Mouse (Mus musculus): ENCODE data around the gene Ankra2. TPM values are rescaled to one million over a fixed set of nuclear protein-coding genes. Genes with fewer than 3 reads are reported as not detected.

The Ankra2 gene
- polyA plus RNA-seq, 1 experiment from 2014 or later: 23.6 TPM

DNA sequence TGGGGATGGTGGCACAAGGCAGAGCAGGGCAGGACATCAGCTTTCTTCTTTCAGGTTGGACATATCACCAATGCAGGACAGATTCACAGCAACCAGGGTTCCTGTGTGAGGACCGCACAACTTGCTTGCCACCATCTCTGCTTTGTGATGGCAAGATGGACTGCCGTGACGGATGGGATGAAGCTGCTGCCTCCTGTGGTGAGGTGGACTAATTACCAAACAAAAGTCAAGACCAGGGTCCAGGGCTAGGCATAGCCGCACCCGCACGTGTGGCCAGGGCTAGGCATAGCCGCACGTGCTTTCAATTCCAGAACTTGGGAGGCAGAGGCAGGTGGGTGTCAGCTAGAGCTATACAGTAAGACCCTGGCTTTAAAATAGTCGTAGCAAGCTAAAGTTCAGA lies 42.4 kb downstream of the Ankra2 start:
- Histone ChIP-seq H3K9ac (ENCODE audit: low read depth, low read length) (no peak overlapping the region), H3K4me2 (ENCODE audit: low read length) (no peak overlapping the region), H3K4me1 (replicated peaks; ENCODE audit: insufficient read depth, low read length) (no peaks in the 10 kb centered on the region), H3K27me3 (ENCODE audit: insufficient read depth, low read length) (no peaks in the 10 kb centered on the region), H3K27ac (no peak overlapping the region), H3K4me3 (replicated peaks; ENCODE audit: low read depth, low read length) (no peak overlapping the region), H3K9me3 (replicated peaks; ENCODE audit: low read length) (no peaks in the 10 kb centered on the region), H3K36me3 (ENCODE audit: insufficient read depth, low read length) (peaks cover 16% of the 10 kb centered on the region)
- no peak for TF ChIP-seq CTCF (IDR thresholded peaks at IDR 0.05; ENCODE audit: low read depth)
- DNase-seq (ENCODE audit: low spot score) (no peak), ATAC-seq (replicated peaks; ENCODE audit: low FRiP score, low read depth) (no peak)
- 90% methylated on average over 9 of the region's 9 CpGs for WGBS

DNA sequence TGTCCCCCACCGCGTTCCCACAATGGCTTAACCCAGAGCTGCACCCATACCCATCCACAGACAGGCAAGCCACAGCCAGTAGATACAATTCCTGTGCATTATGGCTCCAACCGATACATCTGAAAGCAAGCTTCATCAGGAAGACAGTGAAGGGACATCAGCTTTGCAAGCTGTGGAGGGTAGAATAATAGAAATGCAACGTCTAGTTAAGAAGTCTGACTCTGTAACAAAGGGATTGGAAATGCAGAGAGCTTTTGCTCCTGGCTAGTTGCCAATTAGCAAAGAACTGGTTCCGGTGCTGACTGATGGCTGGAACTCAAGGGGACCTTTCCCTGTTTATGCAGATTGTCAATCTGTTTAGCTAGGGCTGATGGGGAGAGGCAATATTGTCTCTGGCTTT lies 43.5 kb downstream of the Ankra2 start:
- no peak for TF ChIP-seq CTCF (IDR thresholded peaks at IDR 0.05; ENCODE audit: low read depth)
- peak; percentile 37 for DNase-seq (ENCODE audit: low spot score)
- WGBS: 40% methylated on average over 5 of the region's 5 CpGs

DNA sequence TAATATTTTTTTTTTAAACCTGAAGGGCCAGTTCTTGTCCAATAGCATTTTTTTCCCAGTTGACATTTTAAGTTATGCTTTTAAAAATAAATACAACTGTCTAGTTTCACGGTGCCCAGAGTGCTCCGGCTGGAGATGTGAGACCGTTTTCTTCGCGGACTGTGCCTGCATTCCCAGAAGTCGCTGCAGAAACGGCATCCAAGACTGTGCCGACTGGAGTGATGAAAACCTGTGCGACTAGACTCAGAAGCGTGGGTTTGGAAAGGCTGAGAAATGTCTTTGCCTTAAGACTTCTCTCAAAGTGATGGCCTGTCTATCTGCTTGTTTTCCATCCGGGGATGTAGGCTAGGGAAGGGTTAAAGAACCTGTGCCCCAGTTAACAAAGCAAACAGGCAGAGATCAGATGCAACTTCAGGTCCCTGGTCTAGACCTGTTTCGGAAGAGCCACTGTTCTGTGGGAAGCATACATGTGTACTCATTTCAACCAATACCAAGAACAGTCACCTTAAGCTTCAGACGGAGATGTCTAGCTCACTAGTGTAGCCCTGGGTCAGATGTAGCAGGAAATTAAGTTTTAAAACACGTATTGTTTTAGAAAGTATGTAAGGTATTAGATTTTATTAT lies 44.1 kb downstream of the Ankra2 start:
- Histone ChIP-seq H3K4me2 (ENCODE audit: low read length) (no peak overlapping the region), H3K27ac (no peak overlapping the region), H3K9ac (ENCODE audit: low read depth, low read length) (no peak overlapping the region), H3K9me3 (replicated peaks; ENCODE audit: low read length) (no peaks in the 10 kb centered on the region), H3K4me1 (replicated peaks; ENCODE audit: insufficient read depth, low read length) (no peaks in the 10 kb centered on the region), H3K27me3 (ENCODE audit: insufficient read depth, low read length) (no peaks in the 10 kb centered on the region), H3K4me3 (replicated peaks; ENCODE audit: low read depth, low read length) (no peak overlapping the region), H3K36me3 (ENCODE audit: insufficient read depth, low read length) (peaks cover 32% of the 10 kb centered on the region)
- DNase-seq (ENCODE audit: low spot score) (no peak), ATAC-seq (replicated peaks; ENCODE audit: low FRiP score, low read depth) (no peak)
- 34% methylated on average over 14 of the region's 14 CpGs for WGBS
- TF ChIP-seq CTCF (IDR thresholded peaks at IDR 0.05; ENCODE audit: low read depth): no peak

More for the DNA sequence above, 43.5 kb downstream of the Ankra2 start:
- H3K4me3 ChIP-seq (replicated peaks; ENCODE audit: low read depth, low read length): no peak overlapping the region
- peaks cover 27% of the 10 kb centered on the region for H3K36me3 ChIP-seq (ENCODE audit: insufficient read depth, low read length)
- no peaks in the 10 kb centered on the region for H3K4me1 ChIP-seq (replicated peaks; ENCODE audit: insufficient read depth, low read length)
- no peak overlapping the region for H3K9ac ChIP-seq (ENCODE audit: low read depth, low read length)
- no peaks in the 10 kb centered on the region for H3K9me3 ChIP-seq (replicated peaks; ENCODE audit: low read length)
- H3K27me3 ChIP-seq (ENCODE audit: insufficient read depth, low read length): no peaks in the 10 kb centered on the region
- no peak overlapping the region for H3K4me2 ChIP-seq (ENCODE audit: low read length)
- no peak overlapping the region for H3K27ac ChIP-seq
- ATAC-seq (replicated peaks; ENCODE audit: low FRiP score, low read depth): no peak

DNA sequence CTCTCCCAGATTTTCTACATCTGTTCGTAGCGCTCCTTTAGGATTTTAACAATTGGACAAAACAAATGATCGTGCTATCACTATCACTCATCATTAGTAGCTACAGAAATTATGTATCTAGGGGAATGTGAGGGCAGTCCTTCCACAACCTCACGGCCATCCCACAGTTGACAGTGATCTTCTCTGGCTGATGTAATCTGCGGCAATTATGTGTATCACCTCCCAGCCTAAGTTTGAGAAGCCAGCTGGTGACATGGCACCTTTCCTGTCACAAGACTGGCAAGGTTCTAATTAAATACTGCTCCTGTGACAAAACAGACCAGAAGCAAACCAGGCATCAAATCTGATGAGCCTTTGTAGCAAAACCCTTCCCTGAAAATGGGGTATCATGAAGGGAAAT lies 45.1 kb downstream of the Ankra2 start:
- H3K4me1 ChIP-seq (replicated peaks; ENCODE audit: insufficient read depth, low read length): no peaks in the 10 kb centered on the region
- no peaks in the 10 kb centered on the region for H3K9me3 ChIP-seq (replicated peaks; ENCODE audit: low read length)
- no peak overlapping the region for H3K4me3 ChIP-seq (replicated peaks; ENCODE audit: low read depth, low read length)
- no peak for TF ChIP-seq CTCF (IDR thresholded peaks at IDR 0.05; ENCODE audit: low read depth)
- no peak for DNase-seq (ENCODE audit: low spot score)
- ATAC-seq (replicated peaks; ENCODE audit: low FRiP score, low read depth): no peak
- no peak overlapping the region for H3K27ac ChIP-seq
- H3K27me3 ChIP-seq (ENCODE audit: insufficient read depth, low read length): no peaks in the 10 kb centered on the region
- no peak overlapping the region for H3K9ac ChIP-seq (ENCODE audit: low read depth, low read length)
- no peak overlapping the region for H3K4me2 ChIP-seq (ENCODE audit: low read length)
- WGBS: 80% methylated on average over 5 of the region's 5 CpGs
- peaks cover 41% of the 10 kb centered on the region for H3K36me3 ChIP-seq (ENCODE audit: insufficient read depth, low read length)

DNA sequence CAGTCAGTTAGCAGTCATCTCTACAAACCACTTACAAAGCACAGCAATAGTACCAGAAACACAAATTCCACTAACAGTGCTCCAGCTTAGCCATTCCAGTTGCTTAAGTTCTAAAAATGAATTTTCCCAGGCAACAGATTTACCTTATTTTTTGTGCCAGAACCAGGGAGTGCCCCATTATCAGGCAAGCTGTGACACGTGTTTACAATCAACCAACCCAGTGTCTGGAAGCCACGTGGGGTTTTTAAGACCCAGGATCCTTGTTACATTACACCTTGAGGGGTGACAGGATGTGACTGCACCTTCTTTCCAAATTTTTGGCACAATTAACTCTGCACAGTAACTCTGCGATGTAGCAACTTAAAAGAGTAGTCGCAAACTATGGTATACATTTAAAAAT lies 45.9 kb downstream of the Ankra2 start:
- Histone ChIP-seq H3K4me2 (ENCODE audit: low read length) (no peak overlapping the region), H3K36me3 (ENCODE audit: insufficient read depth, low read length) (peaks cover 44% of the 10 kb centered on the region), H3K9me3 (replicated peaks; ENCODE audit: low read length) (no peaks in the 10 kb centered on the region)

DNA sequence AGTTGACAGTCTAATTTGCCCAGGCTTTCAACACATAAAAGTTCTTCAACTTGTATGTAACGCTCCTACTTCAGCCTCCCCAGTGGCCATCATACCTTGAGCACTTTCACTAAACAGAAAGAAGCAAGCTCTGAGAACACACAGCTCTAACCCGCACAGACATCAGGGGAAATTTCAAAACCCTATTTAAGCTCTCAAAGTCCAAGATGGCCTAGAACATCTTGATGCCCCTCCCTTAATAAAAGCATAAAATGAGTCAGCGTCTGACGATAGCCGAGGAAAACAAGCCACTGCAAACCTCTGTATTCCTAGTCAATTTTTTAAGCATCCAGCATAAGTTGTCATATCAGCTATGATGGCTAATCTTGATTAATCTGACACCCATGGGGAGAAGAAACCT lies 48.7 kb downstream of the Ankra2 start:
- TF ChIP-seq CTCF (IDR thresholded peaks at IDR 0.05; ENCODE audit: low read depth): no peak
- Histone ChIP-seq H3K36me3 (ENCODE audit: insufficient read depth, low read length) (peaks cover 44% of the 10 kb centered on the region), H3K27me3 (ENCODE audit: insufficient read depth, low read length) (no peaks in the 10 kb centered on the region), H3K9me3 (replicated peaks; ENCODE audit: low read length) (no peaks in the 10 kb centered on the region), H3K4me3 (replicated peaks; ENCODE audit: low read depth, low read length) (no peak overlapping the region), H3K4me1 (replicated peaks; ENCODE audit: insufficient read depth, low read length) (peaks cover 7% of the 10 kb centered on the region; the same call in 1 of the 2 replicates), H3K27ac (no peak overlapping the region), H3K4me2 (ENCODE audit: low read length) (no peak overlapping the region), H3K9ac (ENCODE audit: low read depth, low read length) (no peak overlapping the region)
- WGBS: 91% methylated on average over 5 of the region's 5 CpGs
- DNase-seq (ENCODE audit: low spot score) (no peak), ATAC-seq (replicated peaks; ENCODE audit: low FRiP score, low read depth) (no peak)

More for the DNA sequence above, 45.9 kb downstream of the Ankra2 start:
- H3K4me1 ChIP-seq (replicated peaks; ENCODE audit: insufficient read depth, low read length): no peaks in the 10 kb centered on the region
- no peak for DNase-seq (ENCODE audit: low spot score)
- H3K4me3 ChIP-seq (replicated peaks; ENCODE audit: low read depth, low read length): no peak overlapping the region
- no peaks in the 10 kb centered on the region for H3K27me3 ChIP-seq (ENCODE audit: insufficient read depth, low read length)
- no peak for TF ChIP-seq CTCF (IDR thresholded peaks at IDR 0.05; ENCODE audit: low read depth)
- no peak overlapping the region for H3K27ac ChIP-seq
- H3K9ac ChIP-seq (ENCODE audit: low read depth, low read length): no peak overlapping the region
- ATAC-seq (replicated peaks; ENCODE audit: low FRiP score, low read depth): no peak
- 77% methylated on average over 4 of the region's 4 CpGs for WGBS

DNA sequence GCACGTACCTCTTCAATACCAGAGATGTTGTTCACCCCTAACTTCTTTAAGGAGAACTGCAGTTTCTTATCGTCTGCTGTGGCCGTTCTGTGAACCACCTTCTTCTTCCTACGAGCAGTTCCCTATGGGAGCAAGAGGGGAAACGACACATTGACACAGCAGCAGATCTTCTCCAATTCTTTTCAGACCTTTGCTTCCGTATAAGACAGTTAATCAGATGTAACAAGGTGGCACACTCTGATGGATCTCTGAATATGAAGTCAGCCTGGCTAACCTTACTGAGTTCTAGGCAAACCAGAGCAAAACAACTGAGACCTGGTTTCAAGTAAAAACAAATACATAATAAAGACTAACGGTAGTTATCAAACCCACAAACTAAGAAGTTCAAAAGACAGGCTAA lies 50.8 kb downstream of the Ankra2 start:
- DNase-seq (ENCODE audit: low spot score): no peak
- no peaks in the 10 kb centered on the region for H3K9me3 ChIP-seq (replicated peaks; ENCODE audit: low read length)
- no peak overlapping the region for H3K4me3 ChIP-seq (replicated peaks; ENCODE audit: low read depth, low read length)
- peaks cover 40% of the 10 kb centered on the region for H3K36me3 ChIP-seq (ENCODE audit: insufficient read depth, low read length)
- no peak overlapping the region for H3K4me2 ChIP-seq (ENCODE audit: low read length)
- H3K27ac ChIP-seq: no peak overlapping the region
- H3K4me1 ChIP-seq (replicated peaks; ENCODE audit: insufficient read depth, low read length): peaks cover 7% of the 10 kb centered on the region; the same call in 1 of the 2 replicates
- no peak overlapping the region for H3K9ac ChIP-seq (ENCODE audit: low read depth, low read length)
- no peak for ATAC-seq (replicated peaks; ENCODE audit: low FRiP score, low read depth)
- WGBS: 71% methylated on average over 7 of the region's 7 CpGs
- no peak for TF ChIP-seq CTCF (IDR thresholded peaks at IDR 0.05; ENCODE audit: low read depth)
- H3K27me3 ChIP-seq (ENCODE audit: insufficient read depth, low read length): no peaks in the 10 kb centered on the region

All from kidney, postnatal 0 days (tissue).